Mouse (Mus musculus) midbrain, embryonic 11.5 days (tissue): ENCODE results near the gene Olfr525. TPM values are rescaled to one million over a fixed set of nuclear protein-coding genes. Genes with fewer than 3 reads are reported as not detected.

ENCODE experiments used
- ATAC-seq: fragments of 200-750 bp; cut with Nextera tagmentation; 2 replicates; pipeline ENCODE4 v1.8.0; 2017; ENCODE audit warnings: moderate TSS enrichment, moderate library complexity; ENCODE audit not compliant: low FRiP score
- DNase-seq: peaks from one replicate; pipeline ENCODE4 v3.0.0; 2015; ENCODE audit warnings: low spot score; ENCODE audit errors: missing footprints
- H3K27ac ChIP-seq: fragments of 300-500 bp; sonication (generic); 2 replicates; pipeline ENCODE4 v1.5.1; 2014; ENCODE audit warnings: low read depth, low read length
- H3K27me3 ChIP-seq: fragments of 300-500 bp; sonication (generic); 2 replicates; pipeline ENCODE4 v1.6.1; 2014; ENCODE audit warnings: mild to moderate bottlenecking, low read length, moderate library complexity, mixed read lengths; ENCODE audit not compliant: control insufficient read depth, insufficient read depth
- H3K36me3 ChIP-seq: fragments of 300-500 bp; sonication (generic); 2 replicates; pipeline ENCODE4 v1.6.1; 2014; ENCODE audit warnings: mild to moderate bottlenecking, low read length, moderate library complexity, mixed read lengths; ENCODE audit not compliant: control insufficient read depth, insufficient read depth
- H3K4me1 ChIP-seq: fragments of 300-500 bp; sonication (generic); 2 replicates; pipeline ENCODE4 v1.6.1; 2014; ENCODE audit warnings: low read length; ENCODE audit not compliant: control insufficient read depth, insufficient read depth
- H3K4me2 ChIP-seq: fragments of 300-500 bp; sonication (generic); 2 replicates; pipeline ENCODE4 v1.6.1; 2014; ENCODE audit warnings: mild to moderate bottlenecking, moderate library complexity
- H3K4me3 ChIP-seq: fragments of 300-500 bp; sonication (generic); 2 replicates; pipeline ENCODE4 v1.5.1; 2014; ENCODE audit warnings: low read depth, low read length
- H3K9ac ChIP-seq: fragments of 300-500 bp; sonication (generic); 2 replicates; pipeline ENCODE4 v1.6.1; 2014; ENCODE audit warnings: low read length
- H3K9me3 ChIP-seq: fragments of 300-500 bp; sonication (generic); 2 replicates; pipeline ENCODE4 v1.6.1; 2016; ENCODE audit warnings: low read length; ENCODE audit not compliant: control insufficient read depth
- WGBS: fragments of 180-500 bp; shearing (Covaris S2); extraction: QIAGEN DNeasy Blood & Tissue Kit; methylation state at CpG from one replicate; pipeline ENCODE4 v1.1.7; 2014; 5-methylcytosine and 5-hydroxymethylcytosine counted together
- polyA plus RNA-seq: library from polyadenylated mRNA; unstranded; fragments of >200 nt; fragmentation: Nextera tagmentation; extraction: Ambion mirVana; gene quantifications from 2 replicates; pipeline ENCODE4 v1.2.1, GENCODE M21; 2014

Gene Olfr525
- polyA plus RNA-seq, 1 experiment from 2014 or later = not detected

GRCm38 (mm10) chr7:140374300-140374699 is 53.6 kb downstream of the Olfr525 start:
- ATAC-seq = no peak
- no peaks in the 10 kb centered on the region for H3K9me3 ChIP-seq
- H3K27me3 ChIP-seq = no peaks in the 10 kb centered on the region
- no peaks in the 10 kb centered on the region for H3K36me3 ChIP-seq
- H3K4me2 ChIP-seq = no peak overlapping the region
- no peak overlapping the region for H3K27ac ChIP-seq
- no peak overlapping the region for H3K4me3 ChIP-seq
- H3K4me1 ChIP-seq = no peaks in the 10 kb centered on the region
- 87% methylated on average over 4 of the region's 4 CpGs for WGBS
- DNase-seq = no peak
- no peak overlapping the region for H3K9ac ChIP-seq

- no peak within 1 kb of the TSS for H3K4me3 ChIP-seq
- ATAC-seq (no peak), DNase-seq (no peak)
- no peaks in the 10 kb centered on the region for H3K4me1 ChIP-seq
- H3K9ac ChIP-seq = no peak within 1 kb of the TSS
- 78% methylated on average over 1 of the region's 1 CpGs for WGBS
- H3K9me3 ChIP-seq = no peaks in the 10 kb centered on the region
- no peaks in the 10 kb centered on the region for H3K27me3 ChIP-seq
- no peaks in the 10 kb centered on the region for H3K36me3 ChIP-seq
- no peak within 1 kb of the TSS for H3K4me2 ChIP-seq
- no peak within 1 kb of the TSS for H3K27ac ChIP-seq
Measured at GRCm38 (mm10) chr7:140376231-140376630, 55.6 kb downstream of the Olfr525 start, which contains the start of gene Olfr530. Gene Olfr530 (minus strand): TSS chr7:140376331.

GRCm38 (mm10) chr7:140376911-140377310 is 56.3 kb downstream of the Olfr525 start:
- ATAC-seq (no peak), DNase-seq (no peak)
- H3K27ac ChIP-seq = no peak overlapping the region
- H3K4me2 ChIP-seq = no peak overlapping the region
- H3K9ac ChIP-seq = no peak overlapping the region
- H3K4me1 ChIP-seq = no peaks in the 10 kb centered on the region
- H3K4me3 ChIP-seq = no peak overlapping the region
- WGBS = 96% methylated on average over 2 of the region's 2 CpGs
- no peaks in the 10 kb centered on the region for H3K36me3 ChIP-seq
- H3K27me3 ChIP-seq = no peaks in the 10 kb centered on the region
- H3K9me3 ChIP-seq = no peaks in the 10 kb centered on the region

Other genes starting within 250 kb of the Olfr525 start
- gene Caly, start 238.3 kb upstream of the Olfr525 start, polyA plus RNA-seq = 7.6 and 8.8 TPM in 2 replicates
- gene Prap1, start 227.5 kb upstream of the Olfr525 start, polyA plus RNA-seq = not detected in 2 replicates
- gene Fuom, start 218.4 kb upstream of the Olfr525 start, polyA plus RNA-seq = 13.5 and 13.8 TPM in 2 replicates
- 12.1 and 14.7 TPM in 2 replicates for gene Paox, start 205.1 kb upstream of the Olfr525 start, polyA plus RNA-seq
- 163 and 178 TPM in 2 replicates for gene Echs1, start 204.4 kb upstream of the Olfr525 start, polyA plus RNA-seq
- gene Mtg1, start 183.3 kb upstream of the Olfr525 start, polyA plus RNA-seq = 21.4 and 31.2 TPM in 2 replicates
- 0.59 and 0.89 TPM in 2 replicates for gene Sprn, start 166.0 kb upstream of the Olfr525 start, polyA plus RNA-seq
- gene Olfr522, start 156.1 kb upstream of the Olfr525 start, polyA plus RNA-seq = not detected in 2 replicates
- not detected in 2 replicates for gene Olfr523, start 147.6 kb upstream of the Olfr525 start, polyA plus RNA-seq
- gene Olfr524, start 114.9 kb upstream of the Olfr525 start, polyA plus RNA-seq = not detected in 2 replicates
- not detected in 2 replicates for gene Cd163l1, start 102.6 kb upstream of the Olfr525 start, polyA plus RNA-seq
- gene 5830411N06Rik, start 73.6 kb upstream of the Olfr525 start, polyA plus RNA-seq = not detected in 2 replicates
- gene Olfr527, start 13.2 kb downstream of the Olfr525 start, polyA plus RNA-seq = not detected in 2 replicates
- gene Olfr60, start 40.8 kb downstream of the Olfr525 start, polyA plus RNA-seq = not detected in 2 replicates
- gene Olfr530, start 55.5 kb downstream of the Olfr525 start, polyA plus RNA-seq = not detected in 2 replicates
- not detected in 2 replicates for gene Olfr531, start 82.1 kb downstream of the Olfr525 start, polyA plus RNA-seq
- gene Olfr532, start 100.8 kb downstream of the Olfr525 start, polyA plus RNA-seq = not detected in 2 replicates
- gene Olfr533, start 142.5 kb downstream of the Olfr525 start, polyA plus RNA-seq = not detected in 2 replicates
- not detected in 2 replicates for gene Olfr535, start 163.4 kb downstream of the Olfr525 start, polyA plus RNA-seq
- gene Olfr536, start 186.5 kb downstream of the Olfr525 start, polyA plus RNA-seq = not detected in 2 replicates
- gene Olfr538, start 247.0 kb downstream of the Olfr525 start, polyA plus RNA-seq = not detected in 2 replicates